Mouse (Mus musculus) cerebellum, adult 18-20 months (tissue): Measurements from ENCODE around the gene Bend6.

Source experiments
- DNase-seq, 2 experiments: peaks; one replicate each; pipeline ENCODE4 v3.0.0; 2021

The Bend6 gene

GRCm38 (mm10) chr1:33907421-33908190 is at the start of gene Bend6:
Gene Bend6, minus strand, starts transcription at chr1:33907816.
- peak; percentile 79 to 93 for DNase-seq

- peak in 1 of 2 experiments; percentile 62 for DNase-seq
These were observed 48.0 kb upstream of the Bend6 start for GRCm38 (mm10) chr1:33955626-33956025.

- DNase-seq = no peak
These were observed 40.9 kb upstream of the Bend6 start for GRCm38 (mm10) chr1:33948511-33948910.

GRCm38 (mm10) chr1:33947838-33948237 is 40.2 kb upstream of the Bend6 start:
- DNase-seq = peak; percentile 57 to 61

GRCm38 (mm10) chr1:33946601-33947395 is 39.2 kb upstream of the Bend6 start:
- peak; percentile 86 to 89 for DNase-seq

GRCm38 (mm10) chr1:33945756-33946155 is 38.1 kb upstream of the Bend6 start:
- no peak for DNase-seq

- peak in 1 of 2 experiments; percentile 59 for DNase-seq
These were observed 37.5 kb upstream of the Bend6 start for GRCm38 (mm10) chr1:33944977-33945750.

- DNase-seq = no peak
These were observed 36.3 kb upstream of the Bend6 start for GRCm38 (mm10) chr1:33943943-33944342.

GRCm38 (mm10) chr1:33942638-33943037 is 35.0 kb upstream of the Bend6 start:
- DNase-seq = no peak

- DNase-seq = peak in 1 of 2 experiments; percentile 32
These were observed 32.8 kb upstream of the Bend6 start for GRCm38 (mm10) chr1:33940364-33940928.

GRCm38 (mm10) chr1:33939828-33940227 is 32.2 kb upstream of the Bend6 start:
- DNase-seq = no peak

- DNase-seq = no peak
These were observed 28.3 kb upstream of the Bend6 start for GRCm38 (mm10) chr1:33935946-33936345.

- no peak for DNase-seq
These were observed 25.4 kb upstream of the Bend6 start for GRCm38 (mm10) chr1:33932845-33933499.

- peak in 1 of 2 experiments; percentile 45 for DNase-seq
These were observed 24.6 kb upstream of the Bend6 start for GRCm38 (mm10) chr1:33932196-33932595.

- no peak for DNase-seq
These were observed 24.2 kb upstream of the Bend6 start for GRCm38 (mm10) chr1:33931791-33932190.

- no peak for DNase-seq
These were observed 19.9 kb upstream of the Bend6 start for GRCm38 (mm10) chr1:33927466-33927865.

- no peak for DNase-seq
These were observed 17.7 kb upstream of the Bend6 start for GRCm38 (mm10) chr1:33925283-33925682.

GRCm38 (mm10) chr1:33922975-33923374 is 15.4 kb upstream of the Bend6 start:
- no peak for DNase-seq

GRCm38 (mm10) chr1:33916554-33916953 is 8.9 kb upstream of the Bend6 start:
- no peak for DNase-seq

GRCm38 (mm10) chr1:33911589-33911988 is 4.0 kb upstream of the Bend6 start:
- DNase-seq = no peak

- peak; percentile 38 to 47 for DNase-seq
These were observed 761 bp upstream of the Bend6 start, which contains the start of gene Dst for GRCm38 (mm10) chr1:33908191-33908962. Gene Dst, plus strand, starts transcription at chr1:33908225.
